Mouse (Mus musculus) gastrocnemius, postnatal 10 days (tissue): ENCODE results near the gene Tmprss5. TPM values are rescaled to one million over a fixed set of nuclear protein-coding genes. Genes with fewer than 3 reads are reported as not detected.

Experiments
- total RNA-seq, 2 experiments: library from RNA; stranded (reverse); gene quantifications; 2 replicates each; pipeline ENCODE4 v1.2.3; 2021

Gene Tmprss5
- total RNA-seq, 2 experiments from 2014 or later, result 0.85 to 1.8 TPM

Other genes starting within 250 kb of the Tmprss5 start
- 10 to 100 TPM; 24.7 to 60.1 TPM for gene Zbtb16, start 245.0 kb upstream of the Tmprss5 start, total RNA-seq
- gene Htr3a, start 170.2 kb upstream of the Tmprss5 start, total RNA-seq, result not detected
- not detected for gene Htr3b, start 116.3 kb upstream of the Tmprss5 start, total RNA-seq
- gene Usp28, start 95.9 kb upstream of the Tmprss5 start, total RNA-seq, result 100 to 1,000 TPM; 115 to 131 TPM
- gene Zw10, start 25.6 kb upstream of the Tmprss5 start, total RNA-seq, result 1 to 10 TPM; 6.6 to 8.6 TPM
- gene Gm4894, start 169.3 kb downstream of the Tmprss5 start, total RNA-seq, result not detected